Mouse (Mus musculus): ENCODE results near the gene Ezh1. TPM values are rescaled to one million over a fixed set of nuclear protein-coding genes. Genes with fewer than 3 reads are reported as not detected.

Gene Ezh1
- 9.8 and 11.0 TPM in 2 replicates for polyA plus RNA-seq (2015; fragmentation: Nextera tagmentation; extraction: Ambion mirVana)

DNA sequence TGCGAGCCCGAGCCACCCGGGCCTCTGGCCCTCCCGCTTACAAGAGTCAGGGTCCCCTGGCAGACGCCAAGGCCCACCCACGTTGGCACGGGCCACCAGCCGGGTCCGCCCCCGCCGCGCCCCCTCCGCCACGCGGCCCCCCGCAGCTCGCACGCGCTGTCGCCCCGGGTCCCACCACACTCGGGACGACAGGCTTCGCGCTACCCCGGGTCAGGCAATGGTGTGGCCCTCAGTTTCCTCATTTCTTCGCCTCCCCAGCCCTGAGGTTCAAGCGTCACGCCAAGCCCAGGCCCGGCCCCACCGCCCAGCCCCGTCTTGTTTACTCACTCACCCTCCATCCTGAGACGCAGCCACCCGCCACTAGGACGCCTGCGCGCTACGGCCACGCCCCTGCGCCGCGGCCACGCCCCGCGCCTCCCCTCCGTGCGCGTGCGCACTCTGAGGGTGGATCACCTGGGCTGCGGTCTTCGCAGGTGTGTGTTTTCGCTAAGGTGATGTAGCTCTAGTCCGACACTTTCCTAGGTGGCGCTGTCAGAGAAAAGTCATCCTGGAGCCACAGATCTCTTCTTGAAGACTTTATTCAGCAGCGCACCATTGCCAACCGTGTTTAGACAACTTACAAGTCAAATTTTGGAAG is at the start of gene Ezh1:
Gene Ezh1 (minus strand): TSS at position 399 of the 637 bp plus-strand sequence.
- H3K27ac ChIP-seq (replicated peaks): peak within 1 kb of the TSS; percentile 89
- H3K4me1 ChIP-seq (replicated peaks): peaks cover 39% of the 10 kb centered on the region
- no peaks in the 10 kb centered on the region for H3K36me3 ChIP-seq (replicated peaks)
- peak; percentile 96 for ATAC-seq (ENCODE audit: insufficient read depth)
- peak within 1 kb of the TSS; percentile 98 for H3K4me3 ChIP-seq (replicated peaks)
- WGBS (ENCODE audit: insufficient replicate concordance): 1% methylated on average over 56 of the region's 56 CpGs
- H3K9me3 ChIP-seq (replicated peaks): no peaks in the 10 kb centered on the region
- peak within 1 kb of the TSS; percentile 90 for H3K4me2 ChIP-seq
- peak within 1 kb of the TSS; percentile 98 for H3K9ac ChIP-seq
- H3K27me3 ChIP-seq: peaks cover 40% of the 10 kb centered on the region

GRCm38 (mm10) chr11:101275309-101275708 is 49.0 kb upstream of the Ezh1 start:
- H3K27ac ChIP-seq (replicated peaks): no peak overlapping the region
- peaks cover 16% of the 10 kb centered on the region for H3K36me3 ChIP-seq (replicated peaks)
- 72% methylated on average over 4 of the region's 4 CpGs for WGBS (ENCODE audit: insufficient replicate concordance)
- peaks cover 42% of the 10 kb centered on the region for H3K4me1 ChIP-seq (replicated peaks)
- no peak overlapping the region for H3K9ac ChIP-seq
- no peak for ATAC-seq (ENCODE audit: insufficient read depth)
- peaks cover 22% of the 10 kb centered on the region for H3K27me3 ChIP-seq
- H3K4me3 ChIP-seq (replicated peaks): no peak overlapping the region
- no peaks in the 10 kb centered on the region for H3K9me3 ChIP-seq (replicated peaks)
- H3K4me2 ChIP-seq: no peak overlapping the region

GRCm38 (mm10) chr11:101272446-101272845 is 46.2 kb upstream of the Ezh1 start:
- H3K36me3 ChIP-seq (replicated peaks): peaks cover 16% of the 10 kb centered on the region
- no peak for ATAC-seq (ENCODE audit: insufficient read depth)
- H3K4me3 ChIP-seq (replicated peaks): no peak overlapping the region
- H3K27me3 ChIP-seq: peaks cover 45% of the 10 kb centered on the region
- 64% methylated on average over 3 of the region's 3 CpGs for WGBS (ENCODE audit: insufficient replicate concordance)
- H3K4me1 ChIP-seq (replicated peaks): peaks cover 42% of the 10 kb centered on the region
- no peaks in the 10 kb centered on the region for H3K9me3 ChIP-seq (replicated peaks)
- H3K9ac ChIP-seq: no peak overlapping the region
- H3K27ac ChIP-seq (replicated peaks): no peak overlapping the region
- no peak overlapping the region for H3K4me2 ChIP-seq

DNA sequence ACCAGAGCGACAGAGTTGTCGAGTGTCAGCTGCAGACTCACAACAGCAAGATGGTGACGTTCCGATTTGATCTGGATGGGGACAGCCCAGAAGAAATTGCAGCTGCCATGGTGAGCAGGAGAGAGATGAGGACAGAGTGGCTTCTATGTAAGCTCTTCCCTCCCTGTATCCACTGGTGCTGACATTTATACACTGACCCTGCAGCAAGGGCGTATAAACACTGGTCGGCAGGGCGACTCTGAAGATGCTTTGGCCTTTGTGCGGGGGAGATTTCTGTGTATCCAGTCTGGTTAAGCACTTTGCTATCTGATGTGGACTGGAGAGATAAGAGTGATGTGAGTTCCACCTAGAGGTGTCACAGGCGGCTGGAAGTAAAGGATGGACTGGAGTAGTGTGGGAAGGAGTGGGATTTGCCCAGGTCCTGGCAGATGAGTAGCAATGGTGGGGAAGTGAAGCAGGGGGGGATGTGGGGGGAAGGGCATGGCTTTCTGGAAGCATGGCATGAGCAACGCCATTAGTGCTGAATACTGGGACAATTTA is 43.4 kb upstream of the Ezh1 start:
- Histone ChIP-seq H3K27ac (replicated peaks) (0 out of 2 replicates have a peak overlapping the region, but pooled peaks have one; percentile 6), H3K27me3 (peaks cover 72% of the 10 kb centered on the region), H3K9me3 (replicated peaks) (no peaks in the 10 kb centered on the region), H3K4me3 (replicated peaks) (no peak overlapping the region), H3K36me3 (replicated peaks) (no peaks in the 10 kb centered on the region), H3K4me2 (no peak overlapping the region), H3K4me1 (replicated peaks) (peaks cover 31% of the 10 kb centered on the region), H3K9ac (no peak overlapping the region)
- 22% methylated on average over 10 of the region's 10 CpGs for WGBS (ENCODE audit: insufficient replicate concordance)
- peak; percentile 66 for ATAC-seq (ENCODE audit: insufficient read depth)

- Histone ChIP-seq H3K27me3 (peaks cover 96% of the 10 kb centered on the region), H3K4me2 (no peak overlapping the region), H3K9ac (no peak overlapping the region), H3K36me3 (replicated peaks) (no peaks in the 10 kb centered on the region), H3K27ac (replicated peaks) (no peak overlapping the region), H3K4me1 (replicated peaks) (peaks cover 58% of the 10 kb centered on the region), H3K9me3 (replicated peaks) (no peaks in the 10 kb centered on the region), H3K4me3 (replicated peaks) (no peak overlapping the region)
- 36% methylated on average over 6 of the region's 6 CpGs for WGBS (ENCODE audit: insufficient replicate concordance)
- ATAC-seq (ENCODE audit: insufficient read depth): no peak
These were observed 39.6 kb upstream of the Ezh1 start for GRCm38 (mm10) chr11:101265906-101266305.

DNA sequence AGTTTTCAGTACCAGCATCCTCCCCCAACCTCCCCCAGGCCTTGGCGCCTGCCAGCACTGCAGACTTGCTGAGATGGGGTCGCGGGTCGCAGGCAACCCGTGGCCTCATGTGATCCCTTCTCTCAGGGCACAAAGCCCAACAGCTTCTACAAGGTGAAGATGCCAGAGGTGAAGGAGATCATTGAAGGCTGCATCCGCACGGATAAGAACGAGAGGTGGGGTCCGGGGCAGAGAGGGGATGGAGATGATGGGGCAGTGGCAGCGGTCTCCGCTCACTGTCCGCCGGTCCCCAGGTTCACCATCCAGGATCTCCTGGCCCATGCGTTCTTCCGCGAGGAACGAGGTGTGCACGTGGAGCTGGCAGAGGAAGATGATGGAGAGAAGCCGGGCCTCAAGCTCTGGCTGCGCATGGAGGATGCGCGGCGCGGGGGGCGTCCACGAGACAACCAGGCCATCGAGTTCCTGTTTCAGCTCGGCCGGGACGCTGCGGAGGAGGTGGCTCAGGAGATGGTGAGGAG is 38.8 kb upstream of the Ezh1 start:
- Histone ChIP-seq H3K9me3 (replicated peaks) (no peaks in the 10 kb centered on the region), H3K4me2 (peak overlapping the region; percentile 13; the same call in 1 of the 2 replicates), H3K27ac (replicated peaks) (no peak overlapping the region), H3K4me1 (replicated peaks) (peaks cover 60% of the 10 kb centered on the region), H3K4me3 (replicated peaks) (0 out of 2 replicates have a peak overlapping the region, but pooled peaks have one; percentile 4), H3K27me3 (peaks cover 90% of the 10 kb centered on the region), H3K9ac (no peak overlapping the region), H3K36me3 (replicated peaks) (no peaks in the 10 kb centered on the region)
- no peak for ATAC-seq (ENCODE audit: insufficient read depth)
- 14% methylated on average over 31 of the region's 31 CpGs for WGBS (ENCODE audit: insufficient replicate concordance)

- H3K9ac ChIP-seq: no peak overlapping the region
- H3K36me3 ChIP-seq (replicated peaks): no peaks in the 10 kb centered on the region; the same call in 1 of the 2 replicates
- WGBS (ENCODE audit: insufficient replicate concordance): 26% methylated on average over 3 of the region's 3 CpGs
- no peak for ATAC-seq (ENCODE audit: insufficient read depth)
- no peak overlapping the region for H3K4me3 ChIP-seq (replicated peaks)
- H3K9me3 ChIP-seq (replicated peaks): no peaks in the 10 kb centered on the region
- no peak overlapping the region for H3K4me2 ChIP-seq
- peaks cover 79% of the 10 kb centered on the region for H3K27me3 ChIP-seq
- H3K27ac ChIP-seq (replicated peaks): no peak overlapping the region
- peaks cover 60% of the 10 kb centered on the region for H3K4me1 ChIP-seq (replicated peaks)
These were observed 37.7 kb upstream of the Ezh1 start for GRCm38 (mm10) chr11:101263989-101264280.

DNA sequence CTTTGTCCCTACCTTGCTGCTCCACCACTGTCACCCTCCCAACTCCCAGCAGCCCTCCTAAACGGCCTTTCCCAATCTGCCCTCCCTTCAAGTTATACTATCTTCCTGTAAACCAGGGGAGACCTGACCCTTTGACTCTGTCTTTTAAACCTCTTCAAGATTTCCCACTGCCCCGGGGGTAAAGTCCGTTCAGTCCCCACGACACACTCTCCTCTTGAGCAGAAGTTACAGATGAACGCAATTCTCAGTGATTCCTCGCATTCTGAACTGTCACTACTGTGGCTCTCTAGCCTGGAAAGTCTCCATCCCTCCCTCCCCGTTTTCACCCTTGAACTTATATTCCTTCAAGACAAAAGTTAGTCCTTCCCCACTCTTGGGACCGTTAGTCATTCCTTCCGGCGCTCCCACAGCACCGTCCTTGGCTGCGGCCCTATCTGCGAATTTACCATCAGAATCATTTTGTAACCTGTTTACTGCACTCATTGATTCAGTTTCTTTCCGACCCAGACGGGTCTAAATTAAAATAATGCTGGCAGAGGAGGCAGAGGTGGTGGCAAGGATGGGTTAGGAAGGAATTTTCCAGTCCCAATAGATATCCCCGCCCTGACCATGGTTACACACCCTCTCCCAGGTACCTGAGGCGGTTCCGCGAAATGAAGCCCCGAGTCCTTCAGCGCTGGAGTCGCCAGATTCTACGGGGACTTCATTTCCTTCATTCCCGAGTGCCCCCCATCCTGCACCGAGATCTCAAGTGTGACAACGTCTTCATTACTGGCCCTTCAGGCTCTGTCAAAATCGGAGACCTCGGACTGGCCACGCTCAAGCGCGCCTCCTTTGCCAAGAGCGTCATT is 37.1 kb upstream of the Ezh1 start:
- WGBS (ENCODE audit: insufficient replicate concordance): 14% methylated on average over 32 of the region's 32 CpGs
- Histone ChIP-seq H3K4me2 (peak overlapping the region; percentile 97; the same call in 1 of the 2 replicates), H3K9ac (no peak overlapping the region), H3K27me3 (peaks cover 75% of the 10 kb centered on the region), H3K4me3 (replicated peaks) (peak overlapping the region; percentile 74; the same call in 1 of the 2 replicates), H3K9me3 (replicated peaks) (no peaks in the 10 kb centered on the region), H3K27ac (replicated peaks) (no peak overlapping the region), H3K4me1 (replicated peaks) (peaks cover 63% of the 10 kb centered on the region), H3K36me3 (replicated peaks) (peaks cover 2% of the 10 kb centered on the region; the same call in 1 of the 2 replicates)
- ATAC-seq (ENCODE audit: insufficient read depth): no peak

- H3K36me3 ChIP-seq (replicated peaks): peaks cover 12% of the 10 kb centered on the region
- peak overlapping the region; percentile 74 for H3K4me3 ChIP-seq (replicated peaks)
- H3K4me2 ChIP-seq: peak overlapping the region; percentile 97
- H3K9ac ChIP-seq: 0 out of 2 replicates have a peak overlapping the region, but pooled peaks have one; percentile 47
- ATAC-seq (ENCODE audit: insufficient read depth): no peak
- H3K9me3 ChIP-seq (replicated peaks): no peaks in the 10 kb centered on the region
- peaks cover 67% of the 10 kb centered on the region for H3K4me1 ChIP-seq (replicated peaks)
- H3K27me3 ChIP-seq: peaks cover 67% of the 10 kb centered on the region
- no peak overlapping the region for H3K27ac ChIP-seq (replicated peaks)
- WGBS (ENCODE audit: insufficient replicate concordance): 7% methylated on average over 24 of the region's 24 CpGs
These were observed 36.2 kb upstream of the Ezh1 start for GRCm38 (mm10) chr11:101262272-101262967.

DNA sequence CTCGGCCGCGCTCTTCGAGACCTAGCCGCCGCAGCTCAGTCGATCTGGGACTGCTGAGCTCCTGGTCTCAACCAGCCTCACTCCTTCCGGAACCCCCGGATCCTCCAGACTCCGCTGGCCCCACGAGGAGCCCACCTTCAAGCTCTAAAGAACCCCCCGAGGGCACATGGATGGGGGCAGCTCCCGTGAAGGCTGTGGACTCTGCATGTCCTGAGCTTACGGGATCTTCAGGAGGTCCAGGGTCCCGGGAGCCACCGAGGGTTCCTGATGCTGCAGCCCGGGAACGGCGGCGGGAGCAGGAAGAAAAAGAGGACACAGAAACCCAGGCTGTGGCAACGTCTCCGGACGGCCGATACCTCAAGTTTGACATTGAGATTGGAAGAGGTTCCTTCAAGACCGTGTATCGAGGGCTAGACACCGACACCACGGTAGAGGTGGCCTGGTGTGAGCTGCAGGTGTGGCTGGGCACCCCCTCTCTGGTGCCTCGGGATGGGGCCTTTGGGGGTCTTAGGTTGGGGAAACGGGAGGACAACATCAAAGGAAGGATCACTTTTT is 34.6 kb upstream of the Ezh1 start:
- H3K9me3 ChIP-seq (replicated peaks): no peaks in the 10 kb centered on the region
- peaks cover 22% of the 10 kb centered on the region for H3K36me3 ChIP-seq (replicated peaks)
- no peak for ATAC-seq (ENCODE audit: insufficient read depth)
- H3K4me1 ChIP-seq (replicated peaks): peaks cover 77% of the 10 kb centered on the region
- WGBS (ENCODE audit: insufficient replicate concordance): under 1% methylated on average over 30 of the region's 30 CpGs
- H3K4me3 ChIP-seq (replicated peaks): peak overlapping the region; percentile 74
- H3K9ac ChIP-seq: peak overlapping the region; percentile 86
- peaks cover 52% of the 10 kb centered on the region for H3K27me3 ChIP-seq
- peak overlapping the region; percentile 96 for H3K27ac ChIP-seq (replicated peaks)
- peak overlapping the region; percentile 97 for H3K4me2 ChIP-seq
